Mouse (Mus musculus) embryonic facial prominence, embryonic 13.5 days (tissue): ENCODE measurements around the gene Itgb2. TPM values are rescaled to one million over a fixed set of nuclear protein-coding genes. Genes with fewer than 3 reads are reported as not detected.

ENCODE experiments used
- ATAC-seq: fragments of 200-750 bp; cut with Nextera tagmentation; 2 replicates; pipeline ENCODE4 v1.8.0; 2017; ENCODE audit warnings: low read depth; ENCODE audit not compliant: insufficient number of reproducible peaks, insufficient read depth, low FRiP score, low TSS enrichment
- H3K27ac ChIP-seq: fragments of 300-500 bp; sonication (generic); 2 replicates; pipeline ENCODE4 v1.5.1; 2015; ENCODE audit warnings: moderate library complexity, mild to moderate bottlenecking, inconsistent platforms
- H3K27me3 ChIP-seq: fragments of 300-500 bp; sonication (generic); 2 replicates; pipeline ENCODE4 v1.6.1; 2015; ENCODE audit warnings: mild to moderate bottlenecking, inconsistent platforms
- H3K36me3 ChIP-seq: fragments of 300-500 bp; sonication (generic); 2 replicates; pipeline ENCODE4 v1.6.1; 2015; ENCODE audit warnings: mild to moderate bottlenecking, inconsistent platforms
- H3K4me1 ChIP-seq: fragments of 300-500 bp; sonication (generic); 2 replicates; pipeline ENCODE4 v1.6.1; 2015; ENCODE audit warnings: inconsistent platforms
- H3K4me2 ChIP-seq: fragments of 300-500 bp; sonication (generic); 2 replicates; pipeline ENCODE4 v1.6.1; 2015; ENCODE audit warnings: moderate library complexity, mild to moderate bottlenecking, inconsistent platforms
- H3K4me3 ChIP-seq: fragments of 300-500 bp; sonication (generic); 2 replicates; pipeline ENCODE4 v1.5.1; 2015; ENCODE audit warnings: mild to moderate bottlenecking, inconsistent platforms
- H3K9ac ChIP-seq: fragments of 300-500 bp; sonication (generic); 2 replicates; pipeline ENCODE4 v1.6.1; 2015; ENCODE audit warnings: mild to moderate bottlenecking, inconsistent platforms
- H3K9me3 ChIP-seq: fragments of 300-500 bp; sonication (generic); 2 replicates; pipeline ENCODE4 v1.6.1; 2016; ENCODE audit warnings: inconsistent platforms
- WGBS: fragments of 180-500 bp; shearing (Covaris S2); methylation state at CpG from one replicate; pipeline ENCODE4 v1.1.7; 2015; ENCODE audit warnings: mixed read lengths; 5-methylcytosine and 5-hydroxymethylcytosine counted together
- polyA plus RNA-seq: library from polyadenylated mRNA; unstranded; fragments of >200 nt; fragmentation: Nextera tagmentation; extraction: Ambion mirVana; gene quantifications from 2 replicates; pipeline ENCODE4 v1.2.1, GENCODE M21; 2015

Gene Itgb2
- polyA plus RNA-seq: 1.3 TPM in 2 replicates

- Histone ChIP-seq H3K27ac (no peak within 1 kb of the TSS), H3K4me2 (no peak within 1 kb of the TSS), H3K9ac (no peak within 1 kb of the TSS), H3K4me3 (no peak within 1 kb of the TSS), H3K36me3 (no peaks in the 10 kb centered on the region), H3K4me1 (no peaks in the 10 kb centered on the region), H3K27me3 (no peaks in the 10 kb centered on the region), H3K9me3 (no peaks in the 10 kb centered on the region)
- 64% methylated on average over 9 of the region's 9 CpGs for WGBS
- ATAC-seq: no peak
Measured at GRCm38 (mm10) chr10:77530140-77530539, at the start of gene Itgb2. Gene Itgb2, plus strand, starts transcription at chr10:77530252.

DNA sequence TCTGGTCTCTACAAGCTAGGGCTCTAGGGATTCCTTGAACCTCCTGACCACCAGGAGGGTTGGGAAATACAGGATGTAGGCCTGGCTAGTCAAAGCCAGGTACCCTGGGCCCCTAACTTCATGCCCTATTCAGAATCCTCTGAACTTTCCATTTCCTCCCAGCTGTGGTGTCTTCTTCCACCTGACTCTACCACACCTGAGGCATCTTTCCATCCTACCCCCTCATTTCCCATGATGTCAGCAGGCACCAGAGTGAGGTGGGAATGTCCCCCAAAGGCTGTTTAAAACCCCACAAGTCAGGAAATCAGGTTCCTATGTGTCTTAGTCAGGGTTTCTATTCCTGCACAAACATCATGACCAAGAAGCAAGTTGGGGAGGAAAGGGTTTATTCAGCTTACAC, 48.2 kb upstream of the Itgb2 start:
- no peaks in the 10 kb centered on the region for H3K27me3 ChIP-seq
- peaks cover 13% of the 10 kb centered on the region for H3K36me3 ChIP-seq
- no peak overlapping the region for H3K4me2 ChIP-seq
- no peak overlapping the region for H3K9ac ChIP-seq
- no peak overlapping the region for H3K4me3 ChIP-seq
- no peak overlapping the region for H3K27ac ChIP-seq
- no peak for ATAC-seq
- H3K9me3 ChIP-seq: no peaks in the 10 kb centered on the region
- H3K4me1 ChIP-seq: peaks cover 30% of the 10 kb centered on the region

- peaks cover 30% of the 10 kb centered on the region for H3K4me1 ChIP-seq
- no peak overlapping the region for H3K9ac ChIP-seq
- H3K36me3 ChIP-seq: peaks cover 39% of the 10 kb centered on the region
- peak overlapping the region; percentile 81 for H3K27ac ChIP-seq
- peak; percentile 59 for ATAC-seq
- no peaks in the 10 kb centered on the region for H3K9me3 ChIP-seq
- no peaks in the 10 kb centered on the region for H3K27me3 ChIP-seq
- H3K4me3 ChIP-seq: no peak overlapping the region
- peak overlapping the region; percentile 20; the same call in 1 of the 2 replicates for H3K4me2 ChIP-seq
- 45% methylated on average over 18 of the region's 18 CpGs for WGBS
Measured at GRCm38 (mm10) chr10:77484205-77484935, 45.7 kb upstream of the Itgb2 start.

GRCm38 (mm10) chr10:77485786-77486185, 44.3 kb upstream of the Itgb2 start:
- Histone ChIP-seq H3K4me3 (no peak overlapping the region), H3K9me3 (no peaks in the 10 kb centered on the region), H3K4me1 (peaks cover 30% of the 10 kb centered on the region), H3K27me3 (no peaks in the 10 kb centered on the region), H3K9ac (0 out of 2 replicates have a peak overlapping the region, but pooled peaks have one; percentile 11), H3K27ac (peak overlapping the region; percentile 48; the same call in 1 of the 2 replicates), H3K36me3 (peaks cover 51% of the 10 kb centered on the region), H3K4me2 (no peak overlapping the region)
- no peak for ATAC-seq
- WGBS: 63% methylated on average over 3 of the region's 3 CpGs

DNA sequence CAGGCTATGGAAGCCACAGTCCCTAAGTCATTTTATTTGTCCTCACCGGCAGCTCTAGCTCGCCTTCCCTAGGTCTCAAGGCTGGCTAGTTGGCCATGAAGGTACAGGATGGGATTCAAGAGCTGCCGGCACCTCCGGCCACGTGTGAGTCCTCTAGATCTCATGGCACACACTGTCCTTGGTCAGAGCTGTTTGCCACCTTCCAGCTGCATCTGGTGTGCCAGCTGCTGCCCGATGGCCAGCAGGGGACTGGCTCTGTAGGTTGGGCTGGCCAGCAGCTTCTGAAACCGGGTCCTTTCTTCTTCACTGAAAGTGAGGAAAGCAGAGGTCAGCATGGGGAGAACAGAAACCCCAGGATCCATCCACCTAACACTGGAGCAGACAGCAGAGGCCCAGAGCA, 41.9 kb upstream of the Itgb2 start:
- H3K4me3 ChIP-seq: no peak overlapping the region
- H3K36me3 ChIP-seq: peaks cover 70% of the 10 kb centered on the region
- 90% methylated on average over 7 of the region's 7 CpGs for WGBS
- H3K27me3 ChIP-seq: no peaks in the 10 kb centered on the region
- H3K9me3 ChIP-seq: 0 out of 2 replicates have a peak, but pooled peaks cover 4% of the 10 kb centered on the region
- no peak for ATAC-seq
- H3K4me2 ChIP-seq: no peak overlapping the region
- peaks cover 30% of the 10 kb centered on the region for H3K4me1 ChIP-seq
- H3K27ac ChIP-seq: no peak overlapping the region
- no peak overlapping the region for H3K9ac ChIP-seq

GRCm38 (mm10) chr10:77491585-77491984, 38.5 kb upstream of the Itgb2 start:
- H3K4me1 ChIP-seq: peaks cover under 1% of the 10 kb centered on the region; the same call in 1 of the 2 replicates
- H3K9me3 ChIP-seq: 0 out of 2 replicates have a peak, but pooled peaks cover 4% of the 10 kb centered on the region
- H3K9ac ChIP-seq: no peak overlapping the region
- no peak overlapping the region for H3K4me3 ChIP-seq
- H3K27ac ChIP-seq: no peak overlapping the region
- no peak for ATAC-seq
- no peaks in the 10 kb centered on the region for H3K27me3 ChIP-seq
- 85% methylated on average over 6 of the region's 6 CpGs for WGBS
- H3K4me2 ChIP-seq: no peak overlapping the region
- H3K36me3 ChIP-seq: peaks cover 88% of the 10 kb centered on the region

DNA sequence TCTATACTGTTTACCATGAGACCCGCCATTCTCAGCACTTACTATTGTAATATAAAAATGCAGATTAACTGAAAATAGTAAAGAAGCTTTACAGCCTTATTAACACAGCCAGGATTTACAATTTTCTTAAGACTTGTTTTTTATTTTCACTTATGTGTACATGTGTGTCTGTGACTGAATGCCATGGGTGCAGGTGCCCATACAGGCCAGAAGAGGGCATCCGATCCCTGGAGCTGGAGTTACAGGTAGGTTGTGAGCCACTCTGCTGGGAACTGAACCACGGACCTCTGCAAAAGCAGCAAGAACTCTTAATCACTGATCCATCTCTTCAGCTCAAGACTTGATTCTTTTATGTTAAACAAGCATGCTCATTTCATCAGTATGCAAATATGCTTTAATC, 37.2 kb upstream of the Itgb2 start:
- no peak overlapping the region for H3K4me3 ChIP-seq
- 95% methylated on average over 3 of the region's 3 CpGs for WGBS
- no peak overlapping the region for H3K4me2 ChIP-seq
- no peak overlapping the region for H3K27ac ChIP-seq
- peaks cover 88% of the 10 kb centered on the region for H3K36me3 ChIP-seq
- peaks cover 10% of the 10 kb centered on the region for H3K4me1 ChIP-seq
- 0 out of 2 replicates have a peak, but pooled peaks cover 4% of the 10 kb centered on the region for H3K9me3 ChIP-seq
- H3K27me3 ChIP-seq: no peaks in the 10 kb centered on the region
- no peak for ATAC-seq
- H3K9ac ChIP-seq: no peak overlapping the region

GRCm38 (mm10) chr10:77497185-77497584, 32.9 kb upstream of the Itgb2 start:
- Histone ChIP-seq H3K27me3 (no peaks in the 10 kb centered on the region), H3K4me2 (no peak overlapping the region), H3K9ac (no peak overlapping the region), H3K4me3 (no peak overlapping the region), H3K27ac (no peak overlapping the region), H3K36me3 (peaks cover 86% of the 10 kb centered on the region), H3K4me1 (peaks cover 22% of the 10 kb centered on the region), H3K9me3 (0 out of 2 replicates have a peak, but pooled peaks cover 4% of the 10 kb centered on the region)
- no peak for ATAC-seq
- WGBS: 87% methylated on average over 13 of the region's 13 CpGs

DNA sequence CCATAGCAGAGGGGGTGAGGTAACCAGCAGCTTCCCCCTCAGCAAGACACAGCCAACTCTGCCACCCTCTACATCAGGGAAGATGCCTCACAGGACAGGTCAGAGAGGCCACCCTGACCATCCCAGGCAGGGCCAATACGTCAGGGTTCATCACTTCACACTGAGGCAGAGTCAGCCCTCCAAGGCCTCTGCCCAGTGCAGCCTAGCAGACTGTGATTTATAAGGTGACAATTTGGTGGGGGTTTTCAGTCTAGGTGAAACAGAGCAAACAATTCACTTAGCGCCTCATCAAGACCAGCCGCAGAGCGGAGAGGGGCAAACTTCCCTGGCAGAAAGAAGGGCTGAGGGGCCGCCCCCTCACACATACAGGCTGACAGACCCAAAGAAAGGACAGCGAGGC, 31.8 kb upstream of the Itgb2 start:
- ATAC-seq: no peak
- Histone ChIP-seq H3K4me3 (no peak overlapping the region), H3K36me3 (peaks cover 82% of the 10 kb centered on the region), H3K4me1 (peaks cover 22% of the 10 kb centered on the region), H3K27me3 (no peaks in the 10 kb centered on the region), H3K9ac (no peak overlapping the region), H3K4me2 (no peak overlapping the region), H3K9me3 (no peaks in the 10 kb centered on the region), H3K27ac (no peak overlapping the region)
- 90% methylated on average over 6 of the region's 6 CpGs for WGBS

- 86% methylated on average over 14 of the region's 14 CpGs for WGBS
- Histone ChIP-seq H3K27ac (no peak overlapping the region), H3K27me3 (no peaks in the 10 kb centered on the region), H3K4me3 (no peak overlapping the region), H3K4me1 (peaks cover 22% of the 10 kb centered on the region), H3K4me2 (no peak overlapping the region), H3K9ac (no peak overlapping the region), H3K9me3 (no peaks in the 10 kb centered on the region), H3K36me3 (peaks cover 76% of the 10 kb centered on the region)
- ATAC-seq: no peak
Measured at GRCm38 (mm10) chr10:77500636-77501035, 29.4 kb upstream of the Itgb2 start.

GRCm38 (mm10) chr10:77502967-77503922, 26.8 kb upstream of the Itgb2 start:
- Histone ChIP-seq H3K27ac (no peak overlapping the region), H3K9ac (no peak overlapping the region), H3K9me3 (no peaks in the 10 kb centered on the region), H3K4me3 (no peak overlapping the region), H3K27me3 (no peaks in the 10 kb centered on the region), H3K36me3 (peaks cover 77% of the 10 kb centered on the region), H3K4me2 (no peak overlapping the region), H3K4me1 (peaks cover 10% of the 10 kb centered on the region; the same call in 1 of the 2 replicates)
- no peak for ATAC-seq
- 91% methylated on average over 25 of the region's 25 CpGs for WGBS
